Mouse (Mus musculus) myocyte (in vitro differentiated cells): ENCODE measurements around the gene Hnrnpul1.

ENCODE experiments used
- CEBPB ChIP-seq: IDR thresholded peaks from 2 replicates; pipeline ENCODE4 v1.6.1; 2011; ENCODE audit warnings: mild to moderate bottlenecking, moderate library complexity; ENCODE audit not compliant: poor library complexity, insufficient read depth, severe bottlenecking
- E2F4 ChIP-seq: IDR thresholded peaks from one replicate; pipeline ENCODE4 v1.6.1; 2011; ENCODE audit warnings: mild to moderate bottlenecking, control low read depth, moderate library complexity; ENCODE audit not compliant: insufficient read depth
- MAX ChIP-seq: IDR thresholded peaks from one replicate; pipeline ENCODE4 v1.6.1; 2011; ENCODE audit warnings: low read depth, mild to moderate bottlenecking, control low read depth
- MYOD1 ChIP-seq, 3 experiments: IDR thresholded peaks; one replicate each; pipeline ENCODE4 v1.6.1; 2011; ENCODE audit warnings: control low read depth in 2 of 3, low read depth in 2 of 3, mild to moderate bottlenecking in 2 of 3, moderate library complexity in 1 of 3; ENCODE audit not compliant: insufficient read length in 2 of 3, control insufficient read depth in 1 of 3
- MYOG ChIP-seq, 3 experiments: IDR thresholded peaks; one replicate each; pipeline ENCODE4 v1.6.1; 2011; ENCODE audit warnings: control low read depth in 2 of 3, low read depth in 2 of 3, mild to moderate bottlenecking in 2 of 3; ENCODE audit not compliant: insufficient read length in 2 of 3, control insufficient read depth in 1 of 3, insufficient read depth in 1 of 3
- POLR2A ChIP-seq: IDR thresholded peaks from one replicate; pipeline ENCODE4 v1.6.1; 2011; ENCODE audit warnings: low read depth, mild to moderate bottlenecking, control low read depth, moderate library complexity; ENCODE audit not compliant: insufficient read length
- POLR2AphosphoS2 ChIP-seq: IDR thresholded peaks from one replicate; pipeline ENCODE4 v1.6.1; 2011; ENCODE audit warnings: low read depth, control low read depth; ENCODE audit not compliant: insufficient read length
- REST ChIP-seq: IDR thresholded peaks from one replicate; pipeline ENCODE4 v1.6.1; 2011; ENCODE audit warnings: mild to moderate bottlenecking, control low read depth, moderate library complexity; ENCODE audit not compliant: insufficient read depth, insufficient read length
- SRF ChIP-seq: IDR thresholded peaks from one replicate; pipeline ENCODE4 v1.6.1; 2011; ENCODE audit warnings: low read depth; ENCODE audit not compliant: control insufficient read depth, insufficient read length
- TCF12 ChIP-seq: IDR thresholded peaks from one replicate; pipeline ENCODE4 v1.6.1; 2011; ENCODE audit warnings: mild to moderate bottlenecking, control low read depth; ENCODE audit not compliant: poor library complexity, insufficient read depth, severe bottlenecking
- TCF3 ChIP-seq: IDR thresholded peaks from one replicate; pipeline ENCODE4 v1.6.1; 2011; ENCODE audit warnings: low read depth, control low read depth; ENCODE audit not compliant: insufficient read length
- USF1 ChIP-seq: IDR thresholded peaks from one replicate; pipeline ENCODE4 v1.6.1; 2011; ENCODE audit warnings: low read depth, mild to moderate bottlenecking, control low read depth, moderate library complexity

- no peak for TF ChIP-seq POLR2A
- no peak for TF ChIP-seq E2F4
- no peak for TF ChIP-seq USF1
- no peak for TF ChIP-seq POLR2AphosphoS2
- TF ChIP-seq MYOD1 (IDR thresholded peaks at IDR 0.05; ENCODE audit: control insufficient read depth in 1 of 3, insufficient read length in 2 of 3, low read depth in 2 of 3): no peak
- no peak for TF ChIP-seq MYOG (IDR thresholded peaks at IDR 0.05; ENCODE audit: control insufficient read depth in 1 of 3, insufficient read depth in 1 of 3, insufficient read length in 2 of 3, low read depth in 2 of 3)
- no peak for TF ChIP-seq REST
- TF ChIP-seq TCF12: no peak
- TF ChIP-seq MAX: no peak
- no peak for TF ChIP-seq CEBPB
- no peak for TF ChIP-seq SRF
- no peak for TF ChIP-seq TCF3
Measured at GRCm38 (mm10) chr7:25717478-25717877, 37.1 kb downstream of the Hnrnpul1 start.
